Mouse (Mus musculus): ENCODE measurements around the gene Plxnc1.
A peak's percentile ranks its signal among the peaks of the same experiment; 100 is the strongest.

Plxnc1 gene

DNA sequence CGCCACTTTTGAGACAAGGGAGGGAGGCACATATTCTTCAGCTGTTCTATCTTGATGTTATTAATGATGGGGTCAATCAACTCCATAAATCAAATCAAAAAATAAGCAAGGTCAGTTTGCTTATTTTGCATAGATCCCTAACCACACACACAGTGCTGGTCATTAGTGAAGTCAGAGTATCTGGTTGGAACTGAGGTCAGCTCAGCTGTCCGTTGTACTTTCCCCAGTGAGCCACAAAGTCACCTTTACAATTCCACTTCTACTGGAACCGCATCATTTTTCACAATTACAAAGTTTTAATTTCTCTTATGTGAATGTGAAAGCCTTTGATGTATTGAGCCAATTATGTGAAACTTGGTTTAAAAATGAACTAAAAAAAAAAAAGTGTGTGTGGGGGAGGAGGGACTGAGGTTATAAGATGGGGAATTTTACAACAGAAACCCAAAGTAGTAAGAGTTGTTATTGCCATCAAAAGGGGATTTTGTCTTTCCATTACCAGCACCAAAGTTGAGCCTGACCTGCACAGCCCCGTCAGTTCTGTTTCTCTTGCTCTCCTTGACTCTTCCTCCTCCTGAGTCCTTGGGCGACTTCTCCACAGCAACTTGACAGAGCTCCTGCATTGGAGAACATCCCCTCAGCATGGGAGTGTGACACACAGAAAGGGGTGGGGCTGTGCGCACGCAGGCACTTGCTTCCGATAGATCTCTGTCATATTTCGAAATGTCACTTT is 80.3 kb downstream of the Plxnc1 start:
- DNase-seq, result no peak

DNA sequence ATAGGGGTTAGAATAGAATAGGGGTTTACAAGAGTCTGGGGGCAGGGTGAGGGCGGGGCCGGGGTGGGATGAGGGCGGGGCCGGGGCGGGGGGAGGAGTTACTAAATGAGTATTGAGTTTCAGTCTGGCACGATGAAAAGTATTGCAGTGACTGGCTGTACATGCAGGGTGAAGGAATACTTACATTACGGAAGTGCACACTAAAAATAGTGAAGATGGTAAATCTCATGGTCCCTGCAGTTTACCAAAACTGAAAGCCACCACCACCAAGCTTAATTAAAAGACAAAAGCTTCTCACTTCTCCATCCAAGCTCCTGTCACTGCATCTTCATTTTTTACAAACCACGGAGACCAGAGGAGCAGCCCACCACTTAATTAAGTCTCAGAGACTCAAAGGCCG is 81.4 kb downstream of the Plxnc1 start:
- DNase-seq, result no peak

GRCm38 (mm10) chr10:94860870-94861269 is 83.8 kb downstream of the Plxnc1 start:
- DNase-seq, result no peak

DNA sequence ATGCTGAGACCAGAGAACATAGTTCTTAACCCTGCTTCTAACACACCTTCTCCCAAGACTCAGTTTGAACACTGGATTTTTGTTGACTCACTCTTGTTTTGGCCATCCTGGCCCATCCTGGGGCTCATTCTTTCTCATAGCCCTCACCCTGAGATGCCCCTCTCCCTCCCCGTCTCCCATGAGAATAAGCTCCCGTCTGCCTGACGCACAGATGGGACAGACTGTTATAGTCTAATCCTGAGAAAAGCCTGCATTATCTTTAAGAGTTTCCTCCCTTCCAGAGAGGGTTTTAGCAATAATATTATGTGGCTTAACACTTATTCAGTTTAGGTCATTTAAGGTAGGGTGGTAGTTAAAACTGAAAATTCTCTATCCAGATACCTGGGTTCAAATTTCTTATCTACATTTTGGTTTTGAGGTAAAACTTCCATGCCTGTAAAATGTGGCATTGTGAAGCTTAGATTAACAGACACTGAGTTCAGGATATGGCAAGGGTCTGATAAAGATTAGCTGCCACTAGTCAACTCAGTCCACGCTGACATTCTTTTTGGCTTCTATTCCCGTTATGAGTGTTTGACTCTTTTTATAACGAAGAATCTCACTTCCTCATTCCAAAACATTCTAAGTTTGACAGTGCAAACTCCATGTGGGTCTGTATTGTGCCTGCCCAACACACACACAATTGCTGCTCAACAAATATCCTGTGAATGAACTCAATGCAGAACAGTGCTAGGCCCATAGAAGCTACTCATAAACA is 86.2 kb downstream of the Plxnc1 start:
- DNase-seq, result no peak

DNA sequence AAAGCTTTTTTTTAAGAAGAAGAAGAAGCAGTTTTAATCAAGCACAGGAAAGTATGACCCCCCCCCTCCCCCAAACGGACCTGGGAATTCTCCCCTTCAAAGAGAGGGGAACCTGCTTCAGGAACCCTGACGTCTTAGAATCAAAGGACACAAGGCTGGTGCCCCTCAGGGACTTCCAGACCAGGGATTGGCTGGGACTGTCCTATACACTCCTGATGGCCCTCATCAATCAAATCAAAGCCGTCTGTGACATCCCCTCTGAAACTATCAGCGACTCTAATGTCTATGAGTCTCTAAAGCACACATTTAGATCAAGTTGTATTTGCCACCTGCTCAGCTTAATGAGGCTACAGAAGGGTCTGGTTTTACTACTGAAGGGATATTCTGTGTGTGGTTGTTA is 94.1 kb downstream of the Plxnc1 start:
- no peak for DNase-seq

DNA sequence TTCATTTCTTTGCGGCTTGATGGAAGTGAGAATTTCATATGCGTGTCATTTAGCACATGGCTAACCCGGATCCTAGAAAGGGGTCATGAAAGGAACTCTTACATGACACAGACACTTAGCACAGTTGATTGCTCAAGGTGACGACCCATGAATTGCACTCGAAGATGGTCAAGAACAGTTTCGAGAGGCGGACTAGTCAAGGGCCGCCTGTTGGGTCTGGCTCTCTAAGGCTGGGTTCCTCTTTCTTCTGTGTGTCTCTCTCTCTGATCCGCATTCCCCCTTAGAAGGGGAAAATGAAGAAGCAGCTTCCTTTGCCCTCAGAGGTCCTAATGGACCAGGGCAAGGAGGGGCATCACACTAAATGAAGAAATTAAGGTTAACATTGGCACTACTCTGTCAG is 94.7 kb downstream of the Plxnc1 start:
- DNase-seq, result no peak

GRCm38 (mm10) chr10:94849360-94849759 is 95.3 kb downstream of the Plxnc1 start:
- DNase-seq, result no peak

GRCm38 (mm10) chr10:94848344-94848743 is 96.3 kb downstream of the Plxnc1 start:
- peak; percentile 15 to 23 for DNase-seq

- no peak for DNase-seq
These were observed 98.0 kb downstream of the Plxnc1 start for GRCm38 (mm10) chr10:94846501-94847105.

- DNase-seq, result no peak
These were observed 99.9 kb downstream of the Plxnc1 start for GRCm38 (mm10) chr10:94844692-94845091.

DNA sequence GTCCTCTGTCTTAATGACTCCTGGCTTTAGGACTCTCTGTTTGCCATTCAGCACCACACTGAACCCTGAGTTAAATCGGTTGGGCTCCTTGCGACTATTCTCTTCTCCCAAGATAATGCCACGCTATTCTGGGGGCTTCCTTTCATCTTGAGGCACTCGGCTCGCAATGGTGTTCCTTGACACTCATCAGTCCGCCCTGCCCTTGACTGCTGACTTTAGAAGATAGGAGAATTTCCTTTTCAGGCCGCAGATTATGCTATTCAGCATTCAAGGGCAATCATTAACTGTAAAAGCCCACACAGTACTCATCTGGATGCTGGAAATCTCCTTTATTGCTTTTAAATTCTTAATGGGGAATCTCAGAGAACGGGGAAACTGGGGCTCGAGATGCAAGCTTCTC is 108.8 kb downstream of the Plxnc1 start:
- DNase-seq, result no peak

GRCm38 (mm10) chr10:94829407-94829806 is 115.2 kb downstream of the Plxnc1 start:
- peak; percentile 74 to 79 for DNase-seq

- DNase-seq, result peak in 1 of 2 experiments; percentile 6
These were observed 115.9 kb downstream of the Plxnc1 start for GRCm38 (mm10) chr10:94828734-94829230.

- DNase-seq, result peak; percentile 52 to 65
These were observed 116.5 kb downstream of the Plxnc1 start for GRCm38 (mm10) chr10:94827890-94828733.

GRCm38 (mm10) chr10:94827325-94827724 is 117.3 kb downstream of the Plxnc1 start:
- DNase-seq, result peak; percentile 12 to 43

- no peak for DNase-seq
These were observed 118.2 kb downstream of the Plxnc1 start for GRCm38 (mm10) chr10:94826436-94826835.

GRCm38 (mm10) chr10:94825951-94826350 is 118.7 kb downstream of the Plxnc1 start:
- no peak for DNase-seq

GRCm38 (mm10) chr10:94823971-94824760 is 120.5 kb downstream of the Plxnc1 start:
- DNase-seq, result no peak

DNA sequence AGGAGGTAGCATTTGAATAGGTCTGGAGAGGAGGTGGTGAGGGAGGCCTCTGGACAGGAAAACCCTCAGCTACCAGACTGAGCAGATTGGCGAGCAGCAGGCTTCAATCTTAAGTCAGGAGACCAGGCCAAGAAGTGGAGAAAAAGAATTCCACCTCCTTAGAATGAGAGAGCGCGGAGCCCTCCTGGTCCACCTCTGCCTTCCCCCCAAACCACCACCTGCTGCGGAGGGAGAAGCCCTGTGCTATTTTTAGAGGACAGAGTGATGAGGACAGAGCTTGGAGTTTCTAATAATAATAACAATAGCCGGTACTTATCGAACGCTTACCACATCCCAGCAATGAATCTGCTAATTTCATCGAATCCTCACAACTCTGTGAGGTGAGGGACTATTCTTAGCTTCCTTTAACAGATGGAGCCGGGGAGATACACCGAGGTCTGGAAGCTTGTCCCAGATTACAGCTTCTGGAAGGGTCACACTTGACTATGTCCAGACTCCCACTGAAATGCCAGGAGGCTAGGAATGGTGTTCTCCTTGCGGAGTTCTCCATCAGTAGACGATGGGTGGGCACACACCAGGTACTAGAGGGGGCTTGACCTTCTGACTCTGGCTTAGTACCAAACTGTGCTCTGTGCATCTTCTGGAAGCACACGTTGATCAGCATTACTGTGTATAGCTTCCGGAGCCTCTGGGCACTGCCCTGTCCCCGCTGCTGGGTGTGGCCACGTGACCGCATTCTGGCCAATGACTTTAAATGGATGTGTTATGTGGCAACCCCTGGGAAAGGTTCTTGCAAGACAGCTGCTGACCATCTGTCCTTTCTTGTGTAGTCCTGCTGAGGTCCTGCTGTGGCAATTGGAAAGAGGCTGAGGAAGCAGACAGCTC is 125.6 kb downstream of the Plxnc1 start:
- DNase-seq, result no peak

DNA sequence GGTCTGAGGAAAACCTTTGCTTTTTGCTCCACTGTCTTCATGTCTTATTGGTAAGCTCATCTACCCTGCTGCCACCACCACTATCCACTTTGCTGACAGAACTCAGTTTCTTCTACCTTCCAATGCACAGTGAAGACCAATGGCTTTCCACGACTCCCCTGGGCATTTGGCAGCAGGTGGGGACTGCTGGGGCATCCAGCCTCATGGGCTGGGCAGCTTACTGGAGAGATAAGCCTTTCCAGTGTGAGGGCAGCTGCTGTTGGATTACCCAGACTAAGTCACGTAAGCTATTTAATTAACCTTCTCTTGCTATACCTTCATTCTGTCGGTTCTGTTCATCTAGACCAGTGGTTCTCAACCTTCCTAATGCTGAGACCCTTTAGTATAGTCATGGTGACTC is 126.5 kb downstream of the Plxnc1 start:
- DNase-seq, result no peak

All from thymus, postnatal 36 days (tissue).